Mouse (Mus musculus) spleen, adult 18-20 months (tissue): ENCODE measurements around the gene Maged2.
A peak's percentile ranks its signal among the peaks of the same experiment; 100 is the strongest.
"Not testable (repeated sequence)": the region's sequence is repeated elsewhere in the genome, so short reads cannot be mapped to it uniquely, and the experiment has no call there.

Experiments
- DNase-seq, 2 experiments: peaks; one replicate each; pipeline ENCODE4 v3.0.0; 2022; ENCODE audit warnings: mixed read lengths in 2 of 2

The Maged2 gene

DNA sequence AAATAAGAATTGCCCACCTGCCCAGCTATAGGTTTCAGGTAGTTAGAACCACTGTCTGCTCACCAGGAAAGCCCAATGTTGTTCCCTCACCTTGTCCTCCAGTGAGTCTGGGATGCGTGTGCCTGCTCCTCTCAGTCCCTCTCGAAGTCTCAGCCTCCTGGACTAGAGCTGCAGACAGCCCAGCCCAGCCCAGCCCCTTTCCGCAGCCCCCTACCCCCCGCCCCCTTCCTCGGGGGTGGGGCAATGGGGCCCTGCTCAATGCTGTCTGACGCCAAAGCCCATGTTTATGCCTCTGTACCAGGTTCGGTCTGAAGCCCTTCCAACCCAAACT lies at the start of gene Maged2:
TSS of gene Maged2 (minus strand) at position 207 of the 331 bp plus-strand sequence.
- DNase-seq = no peak

DNA sequence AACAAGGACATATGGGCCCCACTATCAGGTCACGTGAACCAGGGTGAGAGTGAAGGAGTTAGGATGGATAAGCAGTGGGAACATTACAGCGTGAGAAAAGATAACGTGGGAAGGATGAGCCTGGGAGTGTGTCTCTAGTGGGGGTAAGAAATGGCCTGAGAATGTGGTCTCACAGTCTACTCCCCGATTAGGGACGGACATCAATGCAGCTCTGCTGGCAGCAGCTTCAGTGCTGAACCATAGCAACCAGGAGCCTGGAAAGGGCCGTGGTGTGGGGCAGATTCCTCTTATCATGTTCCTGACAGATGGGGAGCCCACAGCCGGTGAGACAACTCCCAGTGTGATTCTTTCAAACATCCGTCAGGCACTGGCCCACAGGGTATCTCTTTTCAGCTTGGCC lies 34.1 kb upstream of the Maged2 start:
- DNase-seq = no peak

DNA sequence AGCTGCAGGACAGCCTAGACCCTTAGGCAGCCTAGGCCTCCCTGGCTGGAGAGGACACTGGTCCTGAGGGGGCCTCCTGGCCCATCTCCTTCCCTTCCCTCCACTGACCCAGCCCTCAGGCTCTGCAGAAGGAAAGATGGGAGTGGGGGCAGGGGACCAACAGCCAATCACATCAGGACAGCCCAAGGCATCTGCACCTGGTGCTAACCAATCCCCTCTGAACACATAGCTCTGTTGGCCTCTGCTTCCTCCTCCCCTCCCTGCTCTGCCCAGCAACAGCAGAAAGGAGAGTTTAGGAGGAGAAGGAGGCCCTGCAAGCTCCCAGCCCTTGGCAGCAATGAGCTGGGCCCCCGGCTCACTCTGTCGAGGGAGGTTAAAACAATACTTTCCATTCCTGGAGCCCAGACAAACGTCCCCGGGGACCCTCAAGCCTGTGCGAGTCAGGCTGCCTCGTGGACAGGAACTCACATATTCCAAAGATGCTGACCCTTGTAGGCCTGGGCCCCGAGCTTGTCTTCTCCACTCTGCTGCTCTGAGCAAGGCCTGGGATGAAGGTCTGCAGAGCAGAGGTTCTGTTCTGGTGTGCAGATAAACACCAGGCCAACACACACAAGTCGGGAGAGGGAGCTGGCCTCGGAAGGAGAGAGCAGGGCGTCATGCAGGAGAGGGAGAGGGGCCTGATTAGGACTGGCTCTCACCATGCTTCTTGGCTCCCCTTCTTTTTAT lies 31.5 kb upstream of the Maged2 start:
- not testable (repeated sequence) for DNase-seq

DNA sequence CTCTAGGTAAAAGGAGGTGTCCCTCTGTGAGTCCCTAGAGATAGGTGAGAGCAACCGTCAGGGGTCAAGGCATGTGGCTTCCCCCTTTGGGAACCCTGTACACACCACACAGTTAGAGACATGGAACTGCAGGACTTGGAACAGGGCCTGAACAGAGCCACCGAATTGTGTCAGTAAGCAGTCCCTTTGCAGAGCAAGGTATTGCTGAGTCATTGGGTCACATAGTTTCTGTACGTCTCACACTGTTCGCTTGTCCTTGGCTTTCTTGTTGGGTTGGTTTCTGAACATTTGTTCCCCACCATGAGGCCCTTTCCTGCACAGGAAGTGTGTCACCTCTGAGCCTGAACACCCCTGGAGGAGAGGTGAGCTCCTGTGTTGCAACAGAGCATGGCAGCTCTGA lies 29.1 kb upstream of the Maged2 start:
- DNase-seq = not testable (repeated sequence)

DNA sequence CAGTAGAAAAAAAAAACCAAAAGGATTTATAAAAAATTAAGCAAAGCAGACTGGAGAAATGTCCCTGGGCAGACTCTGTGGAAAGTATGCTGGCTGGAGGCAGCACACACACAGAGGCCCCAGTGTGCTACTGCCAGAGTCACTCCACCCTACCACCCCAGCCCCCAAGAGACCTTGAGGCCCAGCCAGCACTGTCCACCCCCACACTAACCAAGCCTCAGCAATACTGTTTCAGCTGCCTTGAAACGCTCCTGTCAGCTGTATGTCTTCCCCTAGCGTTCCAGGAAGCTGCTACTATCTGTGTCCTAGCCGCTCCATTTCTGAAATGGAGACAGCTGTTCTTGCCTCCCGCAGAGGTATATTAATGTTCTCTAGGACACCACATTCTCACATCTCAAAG lies 16.2 kb upstream of the Maged2 start:
- DNase-seq = no peak

DNA sequence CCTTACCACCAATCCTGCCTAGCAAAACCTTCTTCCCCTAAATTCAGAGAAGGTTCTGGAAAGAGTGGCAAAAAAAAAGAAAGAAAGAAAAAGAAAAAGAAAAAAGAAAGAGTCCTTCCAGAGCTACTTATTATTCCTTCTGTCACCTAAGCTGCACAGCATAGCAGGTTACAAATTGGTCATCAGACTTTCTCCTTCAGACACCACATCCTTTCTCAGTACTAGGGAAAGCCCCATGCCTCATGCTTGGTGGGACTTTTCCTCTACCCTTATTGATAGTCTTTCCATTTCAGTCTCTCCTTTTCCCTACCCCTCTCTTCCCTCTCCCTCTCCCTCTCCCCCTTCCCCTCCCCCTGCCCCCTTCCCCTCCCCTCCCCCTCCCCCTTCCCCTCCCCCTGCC lies 3.1 kb upstream of the Maged2 start:
- DNase-seq = no peak

DNA sequence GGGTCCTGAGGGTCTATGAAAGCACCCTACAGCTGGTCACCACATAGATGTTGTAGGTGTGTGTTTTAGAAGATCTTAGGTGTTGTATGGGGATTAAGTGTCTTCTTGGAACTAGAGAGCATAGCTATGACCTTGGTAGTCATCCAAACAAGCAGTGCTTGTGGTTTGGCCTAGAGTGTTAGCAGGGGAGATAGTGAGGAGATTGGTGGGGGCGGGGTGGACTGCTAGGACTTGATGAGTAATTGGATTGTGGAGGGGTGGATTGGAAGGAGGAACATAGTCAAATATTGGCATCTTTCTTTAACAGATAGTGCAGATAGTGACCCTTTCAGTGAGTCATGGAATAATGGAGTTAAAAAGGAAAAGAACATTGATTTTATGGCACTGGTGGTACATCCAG lies 1.5 kb upstream of the Maged2 start:
- no peak for DNase-seq

DNA sequence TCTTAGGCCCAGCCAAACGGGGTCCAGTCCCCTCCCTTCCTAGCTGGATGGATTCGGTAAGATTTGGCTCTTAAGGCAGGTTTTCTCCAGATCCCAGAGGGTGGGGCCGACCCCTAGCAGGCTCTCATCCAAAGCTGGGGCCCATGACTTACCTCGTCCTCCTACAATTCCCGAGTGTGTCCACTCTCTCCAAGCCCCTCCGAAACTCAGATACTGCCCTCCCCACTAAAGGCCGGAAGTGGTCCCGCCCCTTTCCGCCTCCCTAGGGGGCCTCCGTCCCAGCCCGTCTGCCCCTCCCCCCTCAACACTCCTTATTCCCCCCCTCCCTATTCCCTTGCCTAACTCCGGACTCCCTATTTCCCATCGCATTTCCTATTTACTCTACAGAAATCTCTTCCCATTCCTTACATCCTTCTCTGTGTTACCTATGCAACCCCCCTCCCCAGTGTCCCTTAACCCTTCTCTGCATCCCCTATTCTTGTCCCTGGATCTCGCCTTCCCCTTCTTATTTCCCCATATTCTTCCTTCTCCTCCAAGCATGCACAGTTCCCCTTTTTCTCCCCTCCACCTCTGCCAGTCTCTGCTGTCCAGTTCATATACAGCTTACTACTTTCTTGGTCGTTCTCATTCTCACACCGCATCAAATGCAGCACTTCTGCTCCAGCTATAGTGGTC lies 544 bp downstream of the Maged2 start:
- DNase-seq = no peak

DNA sequence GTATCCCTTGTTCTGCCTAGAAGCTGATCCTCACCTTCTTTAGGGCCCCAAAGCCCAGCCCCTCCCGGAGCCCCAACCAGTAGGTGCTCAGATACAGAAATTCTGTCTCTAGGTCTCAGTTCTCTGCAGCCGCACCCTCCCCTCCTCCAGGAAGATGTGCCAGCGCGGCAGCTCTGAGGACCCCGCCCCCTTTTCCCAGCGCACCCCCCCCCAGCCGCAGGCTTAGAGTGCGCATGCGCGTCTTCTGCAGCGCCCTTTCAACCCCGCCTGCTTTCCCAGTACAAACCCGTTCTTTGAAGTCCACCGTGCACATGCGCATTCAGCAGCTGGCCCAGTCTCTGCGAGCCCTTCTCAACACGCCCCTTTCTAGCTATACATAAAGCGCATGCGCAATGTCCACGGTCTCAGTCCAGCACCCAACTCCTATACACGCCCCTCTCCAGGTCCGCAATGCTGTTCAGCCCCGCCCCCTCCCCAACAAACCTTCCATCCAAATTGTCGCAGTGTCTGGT lies 1.3 kb downstream of the Maged2 start:
- peak; percentile 47 to 63 for DNase-seq

DNA sequence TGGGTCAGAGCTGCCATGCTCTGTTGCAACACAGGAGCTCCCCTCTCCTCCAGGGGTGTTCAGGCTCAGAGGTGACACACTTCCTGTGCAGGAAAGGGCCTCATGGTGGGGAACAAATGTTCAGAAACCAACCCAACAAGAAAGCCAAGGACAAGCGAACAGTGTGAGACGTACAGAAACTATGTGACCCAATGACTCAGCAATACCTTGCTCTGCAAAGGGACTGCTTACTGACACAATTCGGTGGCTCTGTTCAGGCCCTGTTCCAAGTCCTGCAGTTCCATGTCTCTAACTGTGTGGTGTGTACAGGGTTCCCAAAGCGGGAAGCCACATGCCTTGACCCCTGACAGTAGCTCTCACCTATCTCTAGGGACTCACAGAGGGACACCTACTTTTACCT lies 13.2 kb downstream of the Maged2 start:
- not testable (repeated sequence) for DNase-seq

DNA sequence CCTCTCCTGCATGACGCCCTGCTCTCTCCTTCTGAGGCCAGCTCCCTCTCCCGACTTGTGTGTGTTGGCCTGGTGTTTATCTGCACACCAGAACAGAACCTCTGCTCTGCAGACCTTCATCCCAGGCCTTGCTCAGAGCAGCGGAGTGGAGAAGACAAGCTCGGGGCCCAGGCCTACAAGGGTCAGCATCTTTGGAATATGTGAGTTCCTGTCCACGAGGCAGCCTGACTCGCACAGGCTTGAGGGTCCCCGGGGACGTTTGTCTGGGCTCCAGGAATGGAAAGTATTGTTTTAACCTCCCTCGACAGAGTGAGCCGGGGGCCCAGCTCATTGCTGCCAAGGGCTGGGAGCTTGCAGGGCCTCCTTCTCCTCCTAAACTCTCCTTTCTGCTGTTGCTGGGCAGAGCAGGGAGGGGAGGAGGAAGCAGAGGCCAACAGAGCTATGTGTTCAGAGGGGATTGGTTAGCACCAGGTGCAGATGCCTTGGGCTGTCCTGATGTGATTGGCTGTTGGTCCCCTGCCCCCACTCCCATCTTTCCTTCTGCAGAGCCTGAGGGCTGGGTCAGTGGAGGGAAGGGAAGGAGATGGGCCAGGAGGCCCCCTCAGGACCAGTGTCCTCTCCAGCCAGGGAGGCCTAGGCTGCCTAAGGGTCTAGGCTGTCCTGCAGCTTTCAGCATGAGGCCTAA lies 15.5 kb downstream of the Maged2 start:
- not testable (repeated sequence) for DNase-seq
